Mouse (Mus musculus) brain, embryonic 14.5 days (tissue): ENCODE results near the gene Hist1h1e. TPM values are rescaled to one million over a fixed set of nuclear protein-coding genes. Genes with fewer than 3 reads are reported as not detected.

ENCODE experiments used
- DNase-seq: peaks from one replicate; pipeline ENCODE4 v3.0.0-alpha.2; 2011; ENCODE audit warnings: low read depth
- CTCF ChIP-seq: fragments of 200-500 bp; IDR thresholded peaks from 2 replicates; pipeline ENCODE4 v1.5.1; 2012; ENCODE audit warnings: inconsistent platforms, mild to moderate bottlenecking, moderate library complexity, borderline replicate concordance; ENCODE audit not compliant: insufficient read depth, insufficient read length; ENCODE audit errors: extremely low read depth
- POLR2A ChIP-seq: fragments of 200-500 bp; IDR thresholded peaks from 2 replicates; pipeline ENCODE4 v1.6.1; 2012; ENCODE audit warnings: mild to moderate bottlenecking, inconsistent platforms, borderline replicate concordance; ENCODE audit not compliant: poor library complexity, insufficient read depth, insufficient read length, severe bottlenecking; ENCODE audit errors: extremely low read depth
- polyA plus RNA-seq: library from polyadenylated mRNA; depleted of rRNA; stranded (reverse); fragments of >200 nt; gene quantifications from 2 replicates; pipeline ENCODE4 v1.2.3, GENCODE M21; 2012; rRNA removed

Hist1h1e gene
- polyA plus RNA-seq = 5.8 and 7.8 TPM in 2 replicates

DNA sequence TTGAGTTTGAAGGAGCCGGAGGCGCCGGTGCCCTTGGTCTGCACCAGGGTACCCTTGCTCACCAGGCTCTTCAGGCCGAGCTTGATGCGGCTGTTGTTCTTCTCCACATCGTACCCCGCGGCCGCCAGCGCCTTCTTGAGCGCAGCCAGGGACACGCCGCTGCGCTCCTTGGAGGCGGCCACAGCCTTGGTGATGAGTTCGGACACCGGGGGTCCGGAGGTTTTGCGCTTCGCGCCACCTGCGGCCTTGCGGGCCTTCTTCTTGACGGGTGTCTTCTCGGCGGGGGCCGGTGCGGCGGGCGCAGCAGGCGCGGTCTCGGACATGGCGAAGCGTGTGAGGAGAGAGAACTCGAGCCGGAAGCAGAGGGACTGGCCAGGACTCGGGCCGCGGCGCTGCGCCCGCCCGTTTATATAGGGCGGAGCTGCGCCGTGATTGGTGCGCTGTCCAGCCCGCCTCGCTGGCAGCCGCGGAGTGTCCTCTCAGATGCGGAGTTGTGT, at the start of gene Hist1h1e:
Gene Hist1h1e, minus strand, starts transcription at position 384 of the 497 bp plus-strand sequence.
- TF ChIP-seq POLR2A = peak; percentile 94
- peak; percentile 96 for DNase-seq

GRCm38 (mm10) chr13:23662536-23662935, 40.2 kb upstream of the Hist1h1e start:
- DNase-seq = no peak
- TF ChIP-seq CTCF (no peak), POLR2A (no peak)

DNA sequence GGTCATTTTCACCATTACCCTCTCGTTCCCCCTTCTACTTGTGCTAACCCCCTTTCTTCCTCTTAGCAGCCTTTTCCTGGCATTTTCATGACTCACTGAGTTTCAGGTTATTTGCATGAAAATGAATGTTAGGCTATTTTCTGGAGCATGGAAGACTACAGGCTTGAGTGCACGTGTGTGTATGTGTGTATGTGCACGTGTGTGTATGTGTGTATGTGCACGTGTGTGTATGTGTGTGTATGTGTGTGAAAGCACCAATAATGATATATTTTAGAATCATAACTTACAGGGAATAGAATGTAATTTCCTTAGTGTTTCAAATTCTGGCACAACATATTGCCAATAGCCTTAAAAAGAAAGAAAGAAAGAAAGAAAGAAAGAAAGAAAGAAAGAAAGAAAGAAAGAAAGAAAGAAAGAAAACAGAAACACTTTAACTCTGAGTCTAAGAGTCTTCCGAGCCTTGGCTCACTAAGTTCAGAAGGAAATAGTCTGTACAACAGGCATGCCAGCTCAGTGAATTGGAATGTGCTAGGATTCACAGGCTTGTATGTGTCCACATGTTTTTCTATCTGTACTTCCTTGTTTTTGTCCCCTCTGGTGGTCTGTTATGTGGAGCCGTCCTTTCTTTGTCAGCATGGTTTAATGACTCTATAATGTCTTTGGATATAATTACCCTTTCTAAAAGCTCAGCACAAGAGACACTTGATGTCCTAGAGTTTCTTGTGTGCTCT, 37.4 kb upstream of the Hist1h1e start:
- TF ChIP-seq POLR2A (no peak), CTCF (no peak)
- DNase-seq = no peak

GRCm38 (mm10) chr13:23630653-23631052, 8.3 kb upstream of the Hist1h1e start:
- TF ChIP-seq POLR2A (no peak), CTCF (peak; percentile 42; the same call in 1 of the 2 replicates)
- DNase-seq = peak; percentile 15

GRCm38 (mm10) chr13:23622861-23623450, 598 bp upstream of the Hist1h1e start:
- DNase-seq = peak; percentile 56
- TF ChIP-seq POLR2A = no peak
- TF ChIP-seq CTCF = no peak

- DNase-seq = peak; percentile 91
- TF ChIP-seq POLR2A (0 out of 2 replicates have a peak, but pooled peaks have one; percentile 4), CTCF (no peak)
Measured at GRCm38 (mm10) chr13:23621532-23622174, 705 bp downstream of the Hist1h1e start.

DNA sequence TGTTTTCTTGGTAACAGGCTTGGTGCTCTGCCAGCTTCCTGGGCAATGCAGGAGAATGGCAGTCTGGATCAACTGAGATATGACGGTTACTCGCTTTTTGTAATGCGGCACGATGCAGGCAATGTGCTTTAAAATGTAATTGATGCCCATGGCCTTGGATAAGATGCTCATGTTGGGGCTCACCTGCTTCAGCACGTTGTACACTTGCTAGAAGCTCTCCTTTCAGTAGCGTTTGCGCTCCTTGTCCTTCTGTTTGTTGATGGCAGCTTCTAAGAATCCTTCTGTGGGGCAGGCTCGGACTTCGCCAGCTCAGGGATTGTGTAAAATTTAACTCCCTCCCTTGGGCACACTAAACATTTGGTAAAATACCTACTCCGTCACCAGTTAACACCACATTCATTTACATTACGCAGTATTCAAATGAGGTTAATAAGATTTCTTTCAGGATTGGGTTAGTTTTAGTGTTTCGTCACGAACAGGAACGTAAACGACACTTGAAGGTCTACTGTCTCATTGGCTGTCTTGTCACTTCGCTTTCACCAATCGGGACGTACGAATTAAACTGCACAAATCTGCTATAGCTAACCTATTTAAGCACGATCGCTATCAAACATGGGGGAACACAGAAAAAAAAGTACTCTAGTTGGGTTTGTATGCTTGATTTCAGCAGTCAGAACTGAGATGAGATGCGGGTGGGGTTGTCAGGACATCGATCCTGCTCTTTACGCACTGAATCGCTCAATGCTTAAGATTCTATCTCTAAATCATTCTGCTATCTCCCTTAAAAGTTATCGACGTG, 1.4 kb downstream of the Hist1h1e start, which contains the start of gene Hist1h2be:
Gene Hist1h2be, minus strand, starts transcription at position 392 of the 799 bp plus-strand sequence.
- no peak for TF ChIP-seq CTCF
- peak; percentile 36; the same call in 1 of the 2 replicates for TF ChIP-seq POLR2A
- peak; percentile 99 for DNase-seq

GRCm38 (mm10) chr13:23620056-23620732, 2.2 kb downstream of the Hist1h1e start:
- no peak for TF ChIP-seq CTCF
- TF ChIP-seq POLR2A = no peak
- DNase-seq = peak; percentile 1

GRCm38 (mm10) chr13:23611638-23612037, 10.7 kb downstream of the Hist1h1e start:
- no peak for DNase-seq
- TF ChIP-seq POLR2A = no peak
- no peak for TF ChIP-seq CTCF

- DNase-seq = no peak
- TF ChIP-seq POLR2A (no peak), CTCF (no peak)
Measured at GRCm38 (mm10) chr13:23610393-23610792, 12.0 kb downstream of the Hist1h1e start.
